Mouse (Mus musculus): ENCODE measurements at regions not wholly inside any gene's neighbourhood (a gene's known extent, or its start where the extent isn't known, plus 50 kb on each side); places are given as distances from the start of the nearest gene placed in this dataset.
A peak's percentile ranks its signal among the peaks of the same experiment; 100 is the strongest.

- Histone ChIP-seq H3K4me2 (no peak overlapping the region), H3K27me3 (ENCODE audit: insufficient read depth, low read length) (no peaks in the 10 kb centered on the region), H3K36me3 (ENCODE audit: insufficient read depth) (no peaks in the 10 kb centered on the region), H3K4me1 (ENCODE audit: insufficient read depth) (no peaks in the 10 kb centered on the region), H3K9ac (no peak overlapping the region), H3K27ac (ENCODE audit: low read depth) (no peak overlapping the region), H3K4me3 (ENCODE audit: low read depth, low read length) (no peak overlapping the region), H3K9me3 (ENCODE audit: low read depth, low read length) (no peaks in the 10 kb centered on the region)
- no peak for ATAC-seq (ENCODE audit: insufficient read depth)
- DNase-seq, result no peak
- WGBS, result 38% methylated on average over 1 of the region's 1 CpGs
- TF ChIP-seq CTCF (IDR thresholded peaks at IDR 0.05; ENCODE audit: low read depth), result no peak
These were observed 342.8 kb downstream of the Gm9195 start for GRCm38 (mm10) chr14:72148886-72149285.

DNA sequence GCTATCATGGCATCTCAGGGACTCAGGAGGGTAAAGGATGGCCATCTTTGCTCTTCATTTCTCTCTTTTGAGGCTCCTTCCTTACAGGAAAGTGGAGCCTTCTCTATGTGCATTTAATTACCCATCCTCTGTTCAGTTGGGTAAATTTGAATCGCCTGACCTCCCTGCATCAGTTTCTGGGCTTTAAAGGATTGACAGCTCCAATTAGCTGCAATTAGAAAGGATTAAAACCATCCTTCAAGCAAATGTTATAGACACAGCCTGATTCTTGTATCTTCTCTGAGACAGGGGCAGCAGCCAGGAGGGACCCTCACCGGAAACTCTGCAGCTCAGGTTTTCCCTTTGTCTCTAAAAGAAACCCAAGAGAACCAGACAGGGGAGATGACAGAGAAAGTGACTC lies 345.3 kb downstream of the Gm9195 start:
- no peaks in the 10 kb centered on the region for H3K9me3 ChIP-seq (ENCODE audit: low read depth, low read length)
- no peak overlapping the region for H3K4me2 ChIP-seq
- 74% methylated on average over 2 of the region's 2 CpGs for WGBS
- no peaks in the 10 kb centered on the region for H3K27me3 ChIP-seq (ENCODE audit: insufficient read depth, low read length)
- H3K4me1 ChIP-seq (ENCODE audit: insufficient read depth), result no peaks in the 10 kb centered on the region
- no peaks in the 10 kb centered on the region for H3K36me3 ChIP-seq (ENCODE audit: insufficient read depth)
- DNase-seq, result no peak
- no peak overlapping the region for H3K9ac ChIP-seq
- no peak overlapping the region for H3K4me3 ChIP-seq (ENCODE audit: low read depth, low read length)
- H3K27ac ChIP-seq (ENCODE audit: low read depth), result no peak overlapping the region
- no peak for TF ChIP-seq CTCF (IDR thresholded peaks at IDR 0.05; ENCODE audit: low read depth)
- ATAC-seq (ENCODE audit: insufficient read depth), result no peak

DNA sequence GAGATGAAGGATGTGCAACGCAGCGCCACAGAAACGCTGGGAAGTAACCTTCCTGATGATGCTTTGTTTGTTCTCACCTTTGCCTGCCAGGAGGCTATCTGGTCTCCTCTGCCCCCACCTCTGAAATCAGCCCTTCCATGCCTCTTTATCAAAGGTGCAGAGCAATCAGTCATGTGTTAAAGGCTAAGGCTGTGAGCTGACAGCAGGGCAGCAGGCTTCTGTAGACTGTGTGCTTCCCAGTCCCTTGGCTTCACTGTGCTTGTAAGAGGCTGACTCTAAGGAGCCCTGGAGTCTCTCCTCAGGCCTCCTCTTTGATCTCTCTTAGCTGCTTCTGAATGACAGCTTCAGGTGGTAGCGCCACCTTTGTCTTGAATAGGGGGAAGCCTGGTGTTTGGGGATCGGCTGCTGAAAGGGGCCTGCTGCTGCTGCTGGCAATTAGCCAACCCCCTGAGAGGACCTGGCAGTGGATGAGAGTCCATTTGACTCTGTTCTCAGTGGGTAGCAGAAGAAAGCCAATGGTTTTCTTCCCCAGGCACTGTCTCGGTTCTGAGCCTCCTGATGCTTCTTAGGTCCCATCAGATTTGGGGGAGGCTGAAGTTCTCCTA lies 348.7 kb downstream of the Gm9195 start:
- H3K9ac ChIP-seq, result no peak overlapping the region
- no peak overlapping the region for H3K4me3 ChIP-seq (ENCODE audit: low read depth, low read length)
- no peaks in the 10 kb centered on the region for H3K27me3 ChIP-seq (ENCODE audit: insufficient read depth, low read length)
- DNase-seq, result peak; percentile 22
- 8% methylated on average over 6 of the region's 6 CpGs for WGBS
- TF ChIP-seq CTCF (IDR thresholded peaks at IDR 0.05; ENCODE audit: low read depth), result no peak
- H3K27ac ChIP-seq (ENCODE audit: low read depth), result no peak overlapping the region
- no peaks in the 10 kb centered on the region for H3K9me3 ChIP-seq (ENCODE audit: low read depth, low read length)
- H3K36me3 ChIP-seq (ENCODE audit: insufficient read depth), result no peaks in the 10 kb centered on the region
- no peaks in the 10 kb centered on the region for H3K4me1 ChIP-seq (ENCODE audit: insufficient read depth)
- H3K4me2 ChIP-seq, result no peak overlapping the region
- peak; percentile 66; the same call in 1 of the 2 replicates for ATAC-seq (ENCODE audit: insufficient read depth)

DNA sequence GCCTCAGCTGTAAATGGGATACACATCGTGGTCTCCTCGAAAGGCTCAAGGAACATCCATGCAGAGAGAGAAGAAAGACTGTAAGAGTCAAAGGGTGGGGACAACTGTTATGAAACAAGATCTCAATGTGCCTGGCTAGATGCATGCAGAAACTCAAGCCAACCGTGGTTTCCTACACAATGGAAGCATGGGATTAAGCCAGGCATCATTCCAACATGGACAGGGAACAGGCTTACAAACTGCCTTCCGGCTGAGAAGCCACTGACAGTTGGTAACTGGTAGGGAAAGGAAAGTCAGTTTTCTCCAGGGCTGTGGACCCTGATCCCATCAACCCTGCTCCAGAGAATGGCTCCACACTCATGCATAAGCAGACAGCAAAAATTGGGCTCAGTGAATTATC lies 350.5 kb downstream of the Gm9195 start:
- H3K36me3 ChIP-seq (ENCODE audit: insufficient read depth), result no peaks in the 10 kb centered on the region
- ATAC-seq (ENCODE audit: insufficient read depth) (no peak), DNase-seq (no peak)
- H3K4me1 ChIP-seq (ENCODE audit: insufficient read depth), result no peaks in the 10 kb centered on the region
- no peak overlapping the region for H3K27ac ChIP-seq (ENCODE audit: low read depth)
- 68% methylated on average over 4 of the region's 4 CpGs for WGBS
- H3K9me3 ChIP-seq (ENCODE audit: low read depth, low read length), result no peaks in the 10 kb centered on the region
- no peak for TF ChIP-seq CTCF (IDR thresholded peaks at IDR 0.05; ENCODE audit: low read depth)
- H3K4me2 ChIP-seq, result no peak overlapping the region
- H3K4me3 ChIP-seq (ENCODE audit: low read depth, low read length), result no peak overlapping the region
- H3K27me3 ChIP-seq (ENCODE audit: insufficient read depth, low read length), result no peaks in the 10 kb centered on the region
- no peak overlapping the region for H3K9ac ChIP-seq

GRCm38 (mm10) chr14:72130149-72130548 lies 361.5 kb downstream of the Gm9195 start:
- DNase-seq (no peak), ATAC-seq (ENCODE audit: insufficient read depth) (no peak)
- Histone ChIP-seq H3K4me3 (ENCODE audit: low read depth, low read length) (no peak overlapping the region), H3K27me3 (ENCODE audit: insufficient read depth, low read length) (no peaks in the 10 kb centered on the region), H3K4me2 (no peak overlapping the region), H3K9ac (no peak overlapping the region), H3K9me3 (ENCODE audit: low read depth, low read length) (no peaks in the 10 kb centered on the region), H3K36me3 (ENCODE audit: insufficient read depth) (no peaks in the 10 kb centered on the region), H3K4me1 (ENCODE audit: insufficient read depth) (no peaks in the 10 kb centered on the region), H3K27ac (ENCODE audit: low read depth) (no peak overlapping the region)
- TF ChIP-seq CTCF (IDR thresholded peaks at IDR 0.05; ENCODE audit: low read depth), result no peak
- 61% methylated on average over 4 of the region's 4 CpGs for WGBS

- Histone ChIP-seq H3K9me3 (ENCODE audit: low read depth, low read length) (no peaks in the 10 kb centered on the region), H3K27me3 (ENCODE audit: insufficient read depth, low read length) (no peaks in the 10 kb centered on the region), H3K36me3 (ENCODE audit: insufficient read depth) (no peaks in the 10 kb centered on the region), H3K4me1 (ENCODE audit: insufficient read depth) (no peaks in the 10 kb centered on the region), H3K4me2 (no peak overlapping the region), H3K9ac (no peak overlapping the region), H3K27ac (ENCODE audit: low read depth) (no peak overlapping the region), H3K4me3 (ENCODE audit: low read depth, low read length) (no peak overlapping the region)
- WGBS, result 63% methylated on average over 4 of the region's 4 CpGs
- DNase-seq (peak; percentile 10), ATAC-seq (ENCODE audit: insufficient read depth) (no peak)
- TF ChIP-seq CTCF (IDR thresholded peaks at IDR 0.05; ENCODE audit: low read depth), result no peak
These were observed 369.9 kb downstream of the Gm9195 start for GRCm38 (mm10) chr14:72121786-72122185.

- no peak for TF ChIP-seq CTCF (IDR thresholded peaks at IDR 0.05; ENCODE audit: low read depth)
- Histone ChIP-seq H3K27ac (ENCODE audit: low read depth) (no peak overlapping the region), H3K9me3 (ENCODE audit: low read depth, low read length) (no peaks in the 10 kb centered on the region), H3K9ac (no peak overlapping the region), H3K4me1 (ENCODE audit: insufficient read depth) (no peaks in the 10 kb centered on the region), H3K4me2 (no peak overlapping the region), H3K36me3 (ENCODE audit: insufficient read depth) (no peaks in the 10 kb centered on the region), H3K4me3 (ENCODE audit: low read depth, low read length) (no peak overlapping the region), H3K27me3 (ENCODE audit: insufficient read depth, low read length) (no peaks in the 10 kb centered on the region)
- DNase-seq (no peak), ATAC-seq (ENCODE audit: insufficient read depth) (no peak)
- WGBS, result 11% methylated on average over 1 of the region's 1 CpGs
These were observed 370.6 kb downstream of the Gm9195 start for GRCm38 (mm10) chr14:72121006-72121405.

DNA sequence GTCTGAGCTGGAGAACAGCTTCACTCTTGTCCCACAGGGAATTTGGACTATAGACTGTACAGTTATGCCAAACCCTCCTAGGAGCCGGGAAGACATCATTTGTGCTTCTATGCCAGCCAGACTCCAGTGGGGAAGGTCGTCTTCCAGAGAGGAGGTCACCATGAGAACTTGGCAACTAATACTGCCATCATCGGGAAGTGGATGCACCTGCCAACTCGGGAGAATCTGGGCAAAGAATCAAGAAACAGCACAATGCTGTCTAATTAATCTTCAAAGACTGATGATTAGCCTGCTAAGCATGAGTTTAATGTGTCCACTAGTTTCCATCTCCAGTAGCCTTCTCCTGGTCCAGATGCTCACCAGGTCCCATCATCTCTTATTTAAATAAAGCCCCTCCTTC lies 374.8 kb downstream of the Gm9195 start:
- H3K27ac ChIP-seq (ENCODE audit: low read depth), result no peak overlapping the region
- TF ChIP-seq CTCF (IDR thresholded peaks at IDR 0.05; ENCODE audit: low read depth), result no peak
- H3K9me3 ChIP-seq (ENCODE audit: low read depth, low read length), result no peaks in the 10 kb centered on the region
- no peak for DNase-seq
- H3K4me3 ChIP-seq (ENCODE audit: low read depth, low read length), result no peak overlapping the region
- ATAC-seq (ENCODE audit: insufficient read depth), result no peak
- no peak overlapping the region for H3K9ac ChIP-seq
- H3K36me3 ChIP-seq (ENCODE audit: insufficient read depth), result no peaks in the 10 kb centered on the region
- WGBS, result 55% methylated on average over 4 of the region's 4 CpGs
- H3K4me2 ChIP-seq, result no peak overlapping the region
- H3K27me3 ChIP-seq (ENCODE audit: insufficient read depth, low read length), result no peaks in the 10 kb centered on the region
- no peaks in the 10 kb centered on the region for H3K4me1 ChIP-seq (ENCODE audit: insufficient read depth)
